Mouse (Mus musculus) ES-E14 (cell line): ENCODE measurements around the gene Ccdc12. TPM values are rescaled to one million over a fixed set of nuclear protein-coding genes. Genes with fewer than 3 reads are reported as not detected.

Experiments
- DNase-seq: peaks from one replicate; pipeline ENCODE4 v3.0.0-alpha.2; 2013; ENCODE audit warnings: low read depth, low spot score
- H3K27ac ChIP-seq: 2 replicates; pipeline ENCODE4 v1.5.1; 2012; ENCODE audit warnings: low read depth, mild to moderate bottlenecking, low read length, moderate library complexity, mixed read lengths; ENCODE audit not compliant: poor library complexity, insufficient read depth, severe bottlenecking
- H3K36me3 ChIP-seq: 2 replicates; pipeline ENCODE4 v1.6.1; 2012; ENCODE audit warnings: mild to moderate bottlenecking, low read length, moderate library complexity, mixed read lengths; ENCODE audit not compliant: control insufficient read depth, poor library complexity, insufficient read depth, severe bottlenecking
- H3K4me1 ChIP-seq, 2 experiments: fragments of 150-350 bp in 1 of 2; sonication (generic) in 1 of 2; 2 replicates each; pipeline ENCODE4 v1.6.1; 2012; ENCODE audit warnings: low read length in 2 of 2, mild to moderate bottlenecking in 1 of 2, mixed read lengths in 1 of 2; ENCODE audit not compliant: control insufficient read depth in 2 of 2, insufficient read depth in 2 of 2, poor library complexity in 1 of 2
- H3K4me3 ChIP-seq, 2 experiments: fragments of 150-350 bp in 1 of 2; sonication (generic) in 1 of 2; 2 replicates each; pipeline ENCODE4 v1.5.1; 2012; ENCODE audit warnings: low read length in 2 of 2, low read depth in 1 of 2, mild to moderate bottlenecking in 1 of 2, mixed read lengths in 1 of 2; ENCODE audit not compliant: insufficient read depth in 1 of 2, poor library complexity in 1 of 2, severe bottlenecking in 1 of 2
- H3K9ac ChIP-seq: 2 replicates; pipeline ENCODE4 v1.6.1; 2012; ENCODE audit warnings: low read depth, mild to moderate bottlenecking, low read length, mixed read lengths; ENCODE audit not compliant: poor library complexity, insufficient read depth, severe bottlenecking
- H3K9me3 ChIP-seq: fragments of 150-350 bp; sonication (generic); 2 replicates; pipeline ENCODE4 v1.6.1; 2012; ENCODE audit warnings: low read depth, mild to moderate bottlenecking, low read length; ENCODE audit not compliant: control insufficient read depth, insufficient read depth
- CHD2 ChIP-seq: IDR thresholded peaks from 2 replicates; pipeline ENCODE4 v1.6.1; 2014; ENCODE audit warnings: mild to moderate bottlenecking, low read depth, low read length, inconsistent platforms
- HCFC1 ChIP-seq: IDR thresholded peaks from 2 replicates; pipeline ENCODE4 v1.6.1; 2012; ENCODE audit warnings: low read length, inconsistent platforms, borderline replicate concordance; ENCODE audit not compliant: insufficient read depth
- MAFK ChIP-seq: IDR thresholded peaks from 2 replicates; pipeline ENCODE4 v1.6.1; 2014; ENCODE audit warnings: mild to moderate bottlenecking, low read depth, low read length, inconsistent platforms; ENCODE audit not compliant: insufficient read depth
- ZC3H11A ChIP-seq: IDR thresholded peaks from 2 replicates; pipeline ENCODE4 v1.6.1; 2012; ENCODE audit warnings: low read depth, mild to moderate bottlenecking, inconsistent platforms, low read length, borderline replicate concordance
- ZNF384 ChIP-seq: IDR thresholded peaks from 2 replicates; pipeline ENCODE4 v1.6.1; 2012; ENCODE audit warnings: low read depth, low read length, inconsistent platforms
- in situ Hi-C, 2 experiments: fragments of 600-800 bp; cut with MboI; formaldehyde crosslinking; loops; one replicate each; pipeline ENCODE4 v1.15.1; 2025; ENCODE audit warnings: low sequenced_read_pairs in 2 of 2, inconsistent platforms in 1 of 2; ENCODE audit not compliant: unreplicated experiment in 2 of 2
- total RNA-seq: library from RNA; depleted of rRNA; stranded (reverse); fragments of 300-350 nt; gene quantifications from 2 replicates; pipeline ENCODE4 v1.2.3, GENCODE M21; 2012

The Ccdc12 gene
- total RNA-seq, 1 experiment, result 79.9 TPM

DNA sequence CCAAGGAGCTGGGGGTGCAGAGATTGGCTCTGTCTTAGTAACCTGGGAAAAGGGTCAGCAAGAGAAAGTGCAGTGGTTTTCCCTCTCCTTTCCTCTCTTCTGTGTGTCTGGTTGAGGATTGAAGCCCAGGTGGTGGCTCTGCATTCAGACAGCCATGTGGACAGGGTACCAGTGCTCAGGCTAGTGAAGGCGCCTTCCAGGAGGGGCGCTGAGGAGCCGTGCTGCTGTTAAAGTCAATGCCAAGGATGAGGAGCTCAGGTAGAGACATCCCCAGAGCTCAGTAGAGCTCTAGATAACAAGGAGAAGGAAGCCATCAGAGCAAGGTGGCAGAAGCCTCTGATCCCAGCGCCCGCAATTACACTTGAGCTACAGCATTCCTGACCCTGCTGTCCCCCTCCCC, 30.8 kb downstream of the Ccdc12 start:
- Histone ChIP-seq H3K9ac (no peak overlapping the region), H3K36me3 (no peaks in the 10 kb centered on the region), H3K27ac (no peak overlapping the region), H3K4me3 (no peak overlapping the region), H3K9me3 (no peaks in the 10 kb centered on the region), H3K4me1 (peaks cover 0 to 22% of the 10 kb centered on the region in 2 experiments; a peak in 3 of 4 replicates)
- no peak for DNase-seq
- TF ChIP-seq HCFC1 (no peak), CHD2 (no peak), ZC3H11A (no peak), MAFK (no peak), ZNF384 (no peak)
- in situ Hi-C loops, result no loop called here

DNA sequence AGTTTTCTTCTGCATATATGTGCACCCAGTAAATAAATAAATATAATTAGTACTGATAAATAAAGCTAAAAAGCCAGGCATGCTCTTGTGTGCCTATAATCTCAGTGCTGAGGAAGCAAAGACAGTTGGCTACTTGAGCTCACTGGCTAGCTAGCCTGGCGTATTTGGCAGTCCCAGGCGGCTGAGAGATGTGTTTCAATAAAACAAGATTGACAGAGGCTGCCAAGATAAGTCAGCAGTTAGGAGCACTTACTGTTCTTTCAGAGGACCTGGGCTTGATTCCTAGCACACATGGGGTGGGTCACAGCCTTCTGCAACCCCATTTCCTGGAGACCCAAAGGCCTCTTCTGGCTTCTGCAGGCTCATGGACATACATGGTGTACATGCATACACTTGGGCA, 31.5 kb downstream of the Ccdc12 start:
- H3K9me3 ChIP-seq, result no peaks in the 10 kb centered on the region
- H3K9ac ChIP-seq, result no peak overlapping the region
- no peak for TF ChIP-seq MAFK
- no peak for TF ChIP-seq HCFC1
- no peak for TF ChIP-seq ZC3H11A
- TF ChIP-seq ZNF384, result no peak
- no peak for TF ChIP-seq CHD2
- no peak for DNase-seq
- H3K4me1 ChIP-seq, result peaks cover 0 to 19% of the 10 kb centered on the region in 2 experiments; a peak in 2 of 4 replicates
- H3K27ac ChIP-seq, result no peak overlapping the region
- in situ Hi-C loops, result no loop called here
- no peak overlapping the region for H3K4me3 ChIP-seq
- H3K36me3 ChIP-seq, result no peaks in the 10 kb centered on the region

DNA sequence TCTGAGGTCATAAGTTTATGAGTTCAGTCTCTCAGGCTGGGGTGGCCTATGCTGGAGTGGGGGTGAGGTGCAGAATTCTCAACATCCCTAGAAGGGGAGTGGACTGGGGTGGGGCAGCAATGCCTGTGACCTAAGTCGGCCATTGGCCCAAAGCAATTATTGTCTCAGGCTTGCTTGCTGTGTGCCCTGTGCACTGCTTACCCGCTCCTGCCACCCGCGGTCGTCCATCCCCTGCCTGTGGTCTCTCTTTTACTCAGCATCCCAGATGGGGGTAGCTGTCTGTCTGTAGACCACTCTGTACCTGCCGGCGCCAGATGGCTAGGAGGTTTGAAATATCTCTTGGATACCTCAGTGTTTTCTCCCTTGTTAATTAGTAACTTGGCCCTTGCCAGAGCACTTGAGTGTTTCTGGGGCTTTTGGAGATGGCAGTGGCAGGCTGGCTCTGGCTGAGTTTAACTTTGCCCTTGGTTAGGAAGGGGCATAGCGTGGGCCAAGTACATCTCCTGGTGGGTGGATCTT, 33.0 kb downstream of the Ccdc12 start:
- DNase-seq, result no peak

DNA sequence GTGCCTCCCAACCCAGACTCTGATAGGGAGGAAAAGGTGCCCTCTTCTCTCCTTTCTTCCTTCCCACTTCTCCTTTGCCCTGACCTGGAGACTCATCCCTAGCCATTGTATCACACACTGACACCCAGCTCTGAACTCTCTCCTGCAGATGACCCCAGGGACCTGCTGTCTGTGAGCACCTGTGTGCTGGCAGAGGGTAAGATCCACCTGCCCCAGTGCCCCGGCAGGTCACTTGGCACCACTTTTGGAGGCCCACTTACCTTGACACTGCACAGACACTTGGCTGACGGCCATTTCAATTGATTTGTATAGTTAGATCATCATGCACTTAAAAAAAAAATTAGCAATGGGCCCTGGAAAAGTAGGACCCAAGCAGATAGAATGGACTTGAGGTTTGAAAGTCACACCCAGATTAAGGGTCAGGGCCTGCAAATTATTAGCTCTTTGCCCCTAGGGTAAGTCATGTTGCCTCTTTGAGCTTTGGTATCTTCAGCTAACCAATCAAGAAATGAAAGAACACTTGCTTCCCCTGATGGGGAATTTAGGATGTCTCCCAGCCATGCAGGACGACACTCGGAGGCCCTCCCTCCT, 39.0 kb downstream of the Ccdc12 start:
- Histone ChIP-seq H3K4me1 (peaks cover 0 to 6% of the 10 kb centered on the region in 2 experiments; a peak in 1 of 4 replicates), H3K9me3 (no peaks in the 10 kb centered on the region), H3K27ac (no peak overlapping the region), H3K9ac (no peak overlapping the region), H3K4me3 (no peak overlapping the region), H3K36me3 (peaks cover 5% of the 10 kb centered on the region; the same call in 1 of the 2 replicates)
- no peak for TF ChIP-seq HCFC1
- TF ChIP-seq ZNF384, result no peak
- no peak for TF ChIP-seq MAFK
- no peak for TF ChIP-seq ZC3H11A
- TF ChIP-seq CHD2, result no peak
- DNase-seq, result no peak
- in situ Hi-C loops, result no loop called here

More for the DNA sequence above, 33.0 kb downstream of the Ccdc12 start:
- Histone ChIP-seq H3K4me3 (no peak overlapping the region), H3K4me1 (peaks cover 0 to 11% of the 10 kb centered on the region in 2 experiments; a peak in 1 of 4 replicates), H3K9me3 (no peaks in the 10 kb centered on the region), H3K9ac (no peak overlapping the region), H3K27ac (no peak overlapping the region), H3K36me3 (peaks cover 3% of the 10 kb centered on the region; the same call in 1 of the 2 replicates)
- in situ Hi-C loops, result no loop called here
- TF ChIP-seq ZNF384 (no peak), CHD2 (no peak), HCFC1 (no peak), ZC3H11A (no peak), MAFK (no peak)
